Mouse (Mus musculus) heart, postnatal 10 days (tissue): ENCODE measurements around the gene Eef1akmt4. TPM values are rescaled to one million over a fixed set of nuclear protein-coding genes. Genes with fewer than 3 reads are reported as not detected.

ENCODE experiments used
- DNase-seq, 2 experiments: peaks; one replicate each; pipeline ENCODE4 v3.0.0; 2021
- intact Hi-C: fragments of 180-260 bp; cut with DNase I; formaldehyde crosslinking; loops from one replicate; pipeline ENCODE4 v1.15.1; 2025
- total RNA-seq, 2 experiments: library from RNA; stranded (reverse); gene quantifications; 2 replicates each; pipeline ENCODE4 v1.2.3; 2021

The Eef1akmt4 gene
- 1 to 10 TPM; 5.1 to 5.3 TPM for total RNA-seq

DNA sequence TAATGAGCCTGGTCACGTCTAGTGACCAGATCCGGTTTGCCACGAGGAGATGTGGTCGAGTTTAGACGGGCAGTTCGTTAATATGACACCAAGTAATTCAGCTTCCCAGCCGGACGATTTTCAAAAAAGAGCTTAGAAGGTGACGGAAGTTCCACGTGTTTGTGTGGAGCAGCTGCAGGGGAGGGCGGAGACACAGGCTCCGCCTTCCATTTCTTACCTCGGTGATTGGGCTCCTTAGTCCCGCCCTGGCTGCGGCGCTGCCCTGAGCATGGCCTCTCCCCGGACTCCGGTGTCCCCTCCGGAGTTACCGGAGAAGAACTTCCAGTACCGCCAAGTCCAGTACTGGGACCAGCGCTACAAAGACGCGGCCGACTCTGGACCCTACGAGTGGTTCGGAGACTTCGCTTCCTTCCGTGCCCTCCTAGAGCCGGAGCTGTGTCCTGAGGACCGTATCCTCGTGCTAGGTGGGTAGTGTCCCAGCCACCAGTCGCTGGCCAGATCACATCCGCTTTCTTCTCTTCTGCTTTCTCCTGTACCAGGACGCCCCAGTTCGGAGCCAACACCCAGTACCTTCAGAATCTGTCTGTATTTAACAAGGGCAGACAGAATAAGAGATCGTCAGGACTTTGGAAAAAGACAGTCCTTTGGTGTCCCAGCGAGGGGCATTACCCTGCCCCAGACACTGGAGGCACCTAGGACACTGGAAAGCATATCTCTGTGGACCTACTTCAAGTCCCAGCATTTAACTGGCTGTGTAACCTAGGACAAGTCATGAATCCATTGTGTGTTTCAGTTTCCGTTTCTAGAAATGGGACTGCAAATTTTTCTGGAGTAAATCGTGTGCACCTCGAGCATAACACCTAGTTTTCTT is at the start of gene Eef1akmt4, which contains the start of the genes Gm49333 and Alg3:
Gene Eef1akmt4, plus strand, starts transcription at position 237 of the 871 bp plus-strand sequence.
Gene Gm49333, plus strand, starts transcription at position 254 of the 871 bp plus-strand sequence.
Gene Alg3, minus strand, starts transcription at position 379 of the 871 bp plus-strand sequence.
- intact Hi-C loops: loop anchor here (5.0 kb wide), 3 partner anchors 41 to 94 kb away; partner anchors contain the start of genes Ap2m1, Dvl3 and Psmd2
- DNase-seq: peak; percentile 90

- no peak for DNase-seq
- intact Hi-C loops: no loop called here
These were observed 46.3 kb upstream of the Eef1akmt4 start for GRCm38 (mm10) chr16:20565075-20565474.

DNA sequence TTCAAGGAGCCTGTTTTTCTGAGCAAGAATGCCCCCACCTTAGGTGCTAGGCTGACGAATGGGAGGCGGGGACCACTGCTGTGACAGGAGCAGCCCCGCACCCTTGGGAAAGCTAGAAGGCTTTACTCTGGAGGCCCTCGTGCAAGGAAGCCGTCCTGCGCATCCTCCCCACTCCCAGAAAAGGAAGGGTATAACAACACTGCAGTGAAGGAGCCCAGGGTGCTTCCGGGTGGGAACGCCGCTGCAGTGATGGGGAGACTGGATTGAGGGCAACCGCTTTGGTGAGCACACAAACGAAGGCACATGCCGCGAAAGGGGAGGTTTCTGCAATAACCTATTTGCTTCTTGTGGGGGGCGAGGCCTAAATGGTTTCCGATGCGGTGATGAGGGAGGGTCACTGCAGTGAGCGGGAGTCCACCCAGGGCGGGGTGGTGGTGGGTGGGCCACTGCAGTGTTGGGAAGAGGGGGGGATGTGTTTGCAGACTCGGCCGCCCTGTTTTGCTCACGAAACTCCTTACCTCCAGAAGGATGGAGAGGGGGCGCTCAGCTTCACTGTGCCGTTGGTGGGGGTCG is 21.9 kb upstream of the Eef1akmt4 start, which contains the start of gene Vwa5b2:
Gene Vwa5b2, plus strand, starts transcription at position 106 of the 573 bp plus-strand sequence.
- no peak for DNase-seq
- intact Hi-C loops: loop anchor here (5.0 kb wide), 1 partner anchor 53 kb away; no protein-coding TSS in a partner anchor

DNA sequence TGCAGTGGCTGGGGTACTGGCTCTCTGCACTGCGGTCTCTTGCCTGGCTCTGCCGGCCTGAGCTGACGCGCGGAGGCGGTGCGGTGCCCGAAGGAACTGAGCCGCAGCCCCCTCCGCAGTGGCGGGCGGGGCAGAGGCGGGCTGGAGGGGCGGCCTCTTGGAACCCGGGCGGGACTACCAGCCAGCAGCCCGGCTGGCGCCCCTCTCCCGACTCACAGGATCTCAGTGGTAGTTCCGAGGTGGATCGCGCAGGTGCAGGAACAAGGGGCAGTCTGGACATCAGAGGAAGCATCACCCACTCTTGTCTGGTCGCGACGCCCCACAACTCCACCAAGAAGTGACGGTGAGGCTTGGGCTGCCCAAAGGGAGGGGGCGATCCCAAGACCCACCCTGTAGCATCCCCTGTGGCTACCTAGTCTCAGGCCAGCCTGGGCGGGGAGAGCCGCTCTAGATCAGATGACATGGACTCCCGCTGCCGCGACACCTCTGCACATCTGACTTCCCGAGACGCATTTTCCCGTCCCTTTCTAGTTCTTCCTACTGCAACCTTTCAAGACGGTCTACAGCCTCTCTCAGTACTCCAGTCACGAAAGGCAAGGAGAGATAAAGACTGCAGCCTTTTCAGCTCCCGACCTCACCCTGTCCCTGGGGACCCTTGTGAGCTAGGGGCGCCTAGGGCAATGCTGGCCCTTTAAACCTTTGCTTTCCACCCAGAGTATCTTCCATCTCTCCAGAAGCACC is 21.3 kb upstream of the Eef1akmt4 start:
- peak; percentile 10 to 16 for DNase-seq
- intact Hi-C loops: loop anchor here (5.0 kb wide), 1 partner anchor 52 kb away; no protein-coding TSS in a partner anchor

DNA sequence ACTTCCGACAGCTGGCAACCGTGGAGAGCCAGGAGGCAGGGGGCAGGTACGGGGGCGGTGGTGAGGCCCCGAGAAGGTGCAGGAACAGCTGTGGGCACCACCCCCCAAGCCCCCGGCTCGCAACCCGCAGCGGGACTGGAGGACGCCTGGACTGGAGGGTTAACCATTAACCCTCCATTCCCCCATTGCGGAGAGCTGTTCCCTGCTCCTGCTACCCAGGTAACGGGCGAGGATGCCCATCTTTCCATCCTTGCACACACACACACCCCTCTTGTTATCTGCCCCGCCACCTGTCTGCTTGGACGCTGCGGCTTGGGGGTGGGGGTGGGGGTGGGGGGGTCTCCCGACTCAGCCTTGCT is 20.7 kb upstream of the Eef1akmt4 start:
- DNase-seq: no peak
- intact Hi-C loops: no loop called here

GRCm38 (mm10) chr16:20591076-20591705 is 20.2 kb upstream of the Eef1akmt4 start:
- intact Hi-C loops: no loop called here
- peak in 1 of 2 experiments; percentile 11 for DNase-seq

DNA sequence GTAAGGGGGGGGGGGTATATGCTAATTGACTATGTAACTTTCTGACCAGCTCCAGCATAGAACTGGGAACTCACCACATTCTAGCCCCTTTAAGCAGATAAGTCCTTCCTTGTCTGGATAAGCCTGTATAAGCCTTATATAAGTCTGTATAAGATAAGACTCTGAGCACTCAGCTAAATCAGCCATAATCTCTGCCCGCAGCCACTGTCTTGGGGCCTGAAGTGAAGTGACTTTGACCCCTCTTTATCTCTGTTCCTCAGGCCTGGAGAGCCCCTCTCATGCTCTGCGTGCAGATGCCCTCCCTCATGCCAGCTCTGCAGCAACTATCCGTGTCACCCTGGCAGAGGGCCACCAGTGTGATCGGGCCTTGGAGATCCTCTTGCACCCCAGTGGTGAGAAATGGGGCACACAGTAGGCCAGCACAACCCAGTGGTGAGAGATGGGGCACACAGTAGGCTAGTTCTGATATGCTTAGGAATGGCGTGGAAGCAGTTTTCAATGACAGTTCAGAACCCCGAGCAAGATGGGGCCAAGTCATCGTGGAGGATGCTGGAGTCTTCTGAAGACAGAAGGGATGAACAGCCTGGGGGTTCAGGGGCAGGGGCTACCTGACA is 16.2 kb upstream of the Eef1akmt4 start:
- intact Hi-C loops: no loop called here
- DNase-seq: no peak

GRCm38 (mm10) chr16:20595737-20596136 is 15.7 kb upstream of the Eef1akmt4 start:
- intact Hi-C loops: no loop called here
- DNase-seq: no peak

DNA sequence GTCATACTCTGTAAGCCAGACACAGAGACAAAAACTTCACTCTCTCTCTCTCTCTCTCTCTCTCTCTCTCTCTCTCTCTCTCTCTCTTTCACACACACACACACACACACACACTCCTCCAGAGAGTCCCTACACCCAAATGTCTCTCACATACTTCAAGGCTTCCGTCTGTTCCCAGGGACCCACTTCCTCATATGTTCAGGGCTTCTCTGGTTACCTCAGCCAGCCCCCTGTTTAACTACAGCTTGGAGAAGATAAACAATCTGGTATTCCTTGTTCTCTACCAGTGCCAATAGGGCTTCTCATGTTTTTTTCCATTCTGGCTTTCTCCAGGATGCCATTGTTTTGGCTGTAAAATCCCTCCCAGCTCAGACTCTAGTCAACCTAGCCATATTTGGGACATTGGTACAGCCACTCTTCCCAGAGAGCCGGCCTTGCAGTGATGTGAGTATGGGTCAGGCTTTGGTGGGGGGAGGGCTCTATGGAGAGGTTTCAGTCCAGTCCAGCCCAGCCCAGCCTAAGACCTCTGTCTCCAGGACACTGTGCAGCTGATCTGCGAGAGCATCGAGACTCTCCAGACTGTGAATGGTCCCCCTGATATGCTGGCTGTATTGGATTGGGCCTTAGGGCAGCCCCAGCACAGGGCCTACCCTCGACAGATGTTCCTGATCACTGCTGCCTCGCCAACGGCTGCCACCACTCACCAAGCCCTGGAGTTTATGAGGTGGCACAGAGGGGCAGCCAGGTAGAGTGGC is 14.5 kb upstream of the Eef1akmt4 start:
- intact Hi-C loops: no loop called here
- no peak for DNase-seq

DNA sequence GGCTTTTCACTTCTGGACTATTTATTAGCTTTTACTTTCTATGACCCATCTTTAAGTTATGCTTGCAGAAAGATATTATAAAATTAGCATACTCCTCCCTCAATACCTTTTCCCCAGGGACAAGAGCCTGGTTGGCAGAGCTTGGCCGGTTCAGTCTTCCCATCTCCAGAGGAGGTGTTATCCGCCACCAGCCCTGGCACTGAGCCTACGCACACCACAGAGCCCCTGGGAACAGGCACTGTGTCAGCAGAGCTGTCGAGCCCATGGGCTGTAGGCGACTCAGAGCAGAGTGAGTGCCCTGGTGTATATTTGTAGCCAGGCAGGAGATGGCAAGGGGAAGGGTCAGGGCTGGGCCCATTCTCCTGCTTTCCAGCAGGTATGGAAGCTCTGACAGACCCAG is 10.9 kb upstream of the Eef1akmt4 start:
- no peak for DNase-seq
- intact Hi-C loops: no loop called here

DNA sequence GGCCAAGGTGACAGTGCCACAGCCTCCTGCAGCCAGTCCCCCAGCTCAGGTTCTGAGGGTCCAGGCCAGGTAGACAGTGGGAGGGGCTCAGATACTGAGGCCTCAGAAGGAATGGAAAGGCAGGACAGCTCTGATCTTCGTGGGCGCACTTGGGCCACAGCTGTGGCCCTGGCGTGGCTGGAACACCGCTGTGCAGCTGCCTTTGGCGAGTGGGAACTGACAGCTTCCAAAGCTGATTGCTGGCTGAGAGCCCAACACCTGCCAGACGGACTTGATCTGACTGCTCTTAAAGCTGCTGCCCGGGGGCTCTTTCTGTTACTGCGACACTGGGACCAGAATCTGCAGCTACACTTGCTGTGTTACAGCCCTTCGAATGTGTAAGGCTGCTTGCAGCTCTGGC is 6.7 kb upstream of the Eef1akmt4 start:
- intact Hi-C loops: no loop called here
- DNase-seq: no peak

- intact Hi-C loops: loop anchor here (5.0 kb wide), 3 partner anchors 42 to 93 kb away; partner anchors contain the start of genes Ap2m1, Dvl3 and Psmd2
- peak; percentile 87 to 88 for DNase-seq
These were observed 664 bp upstream of the Eef1akmt4 start for GRCm38 (mm10) chr16:20610501-20611356.

DNA sequence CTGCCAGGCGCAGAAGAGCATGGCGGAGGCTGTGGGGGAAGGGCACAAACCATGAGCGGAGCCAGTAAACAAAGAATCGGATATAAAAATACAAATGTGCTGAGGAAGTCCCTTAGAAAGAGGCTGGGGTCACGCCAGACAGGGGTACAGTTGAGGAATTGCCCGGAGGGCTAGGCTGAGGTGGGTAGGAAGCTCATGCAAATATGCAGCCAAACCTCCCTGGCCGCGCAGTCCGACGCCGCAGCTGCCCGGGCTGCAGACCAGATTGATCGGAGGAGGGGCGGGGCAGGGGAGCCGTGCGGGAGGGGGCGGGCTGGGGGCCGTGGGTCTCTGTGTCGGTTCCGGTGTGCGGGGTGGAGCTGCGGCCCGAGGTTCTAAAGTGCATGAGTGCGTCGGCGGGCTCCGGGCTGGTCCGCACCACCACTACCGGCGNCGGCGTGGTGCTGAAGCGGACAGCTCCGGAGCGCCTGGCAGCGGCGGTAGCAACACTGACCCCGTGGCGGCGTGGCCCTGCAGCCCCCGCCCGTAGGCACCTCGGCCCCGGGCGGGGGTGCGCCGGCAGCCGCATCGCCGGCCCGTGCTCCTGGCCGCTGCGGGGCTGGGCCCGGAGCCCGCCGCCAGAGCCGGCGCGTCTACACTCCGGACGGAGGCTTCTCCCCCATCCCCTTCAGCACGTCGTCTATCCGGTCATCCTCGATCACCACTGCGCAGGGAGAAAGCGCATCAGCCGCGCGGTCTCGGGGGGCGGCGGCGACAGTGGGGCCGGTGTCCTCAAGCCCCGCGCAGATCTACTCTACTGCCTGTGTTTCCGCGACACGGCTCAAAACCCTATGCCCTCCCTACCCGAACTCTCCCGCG is 8.4 kb downstream of the Eef1akmt4 start:
- peak; percentile 43 to 45 for DNase-seq
- intact Hi-C loops: loop anchor here (5.0 kb wide), 1 partner anchor 122 kb away; the partner anchor contains the start of gene Eif2b5

GRCm38 (mm10) chr16:20620399-20620735 is 9.0 kb downstream of the Eef1akmt4 start:
- intact Hi-C loops: loop anchor here (5.0 kb wide), 1 partner anchor 123 kb away; the partner anchor contains the start of gene Eif2b5
- DNase-seq: peak; percentile 4 to 9

DNA sequence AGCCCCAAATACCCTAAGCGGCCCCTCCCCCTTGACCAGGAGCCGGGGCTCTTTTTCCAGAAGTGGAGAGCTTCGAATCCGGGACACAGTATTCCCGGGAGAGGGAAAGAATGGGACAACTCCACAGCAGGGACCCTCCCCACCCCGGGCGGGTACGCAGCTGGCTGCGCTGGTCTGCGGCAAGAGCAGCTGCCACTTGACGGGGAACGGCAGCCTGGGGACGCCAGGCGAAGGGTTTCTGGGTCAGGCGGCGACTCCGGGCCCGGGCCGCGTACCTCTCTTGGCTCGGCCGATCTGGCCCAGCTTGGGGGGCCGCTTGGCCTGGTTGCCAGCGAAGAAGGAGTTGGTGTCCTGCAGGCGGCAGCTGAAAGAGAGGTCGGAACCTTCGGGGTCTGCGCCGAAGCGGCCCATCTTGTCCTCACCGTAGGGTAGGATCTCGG is 9.4 kb downstream of the Eef1akmt4 start:
- peak; percentile 38 to 41 for DNase-seq
- intact Hi-C loops: loop anchor here (5.0 kb wide), 1 partner anchor 123 kb away; the partner anchor contains the start of gene Eif2b5

DNA sequence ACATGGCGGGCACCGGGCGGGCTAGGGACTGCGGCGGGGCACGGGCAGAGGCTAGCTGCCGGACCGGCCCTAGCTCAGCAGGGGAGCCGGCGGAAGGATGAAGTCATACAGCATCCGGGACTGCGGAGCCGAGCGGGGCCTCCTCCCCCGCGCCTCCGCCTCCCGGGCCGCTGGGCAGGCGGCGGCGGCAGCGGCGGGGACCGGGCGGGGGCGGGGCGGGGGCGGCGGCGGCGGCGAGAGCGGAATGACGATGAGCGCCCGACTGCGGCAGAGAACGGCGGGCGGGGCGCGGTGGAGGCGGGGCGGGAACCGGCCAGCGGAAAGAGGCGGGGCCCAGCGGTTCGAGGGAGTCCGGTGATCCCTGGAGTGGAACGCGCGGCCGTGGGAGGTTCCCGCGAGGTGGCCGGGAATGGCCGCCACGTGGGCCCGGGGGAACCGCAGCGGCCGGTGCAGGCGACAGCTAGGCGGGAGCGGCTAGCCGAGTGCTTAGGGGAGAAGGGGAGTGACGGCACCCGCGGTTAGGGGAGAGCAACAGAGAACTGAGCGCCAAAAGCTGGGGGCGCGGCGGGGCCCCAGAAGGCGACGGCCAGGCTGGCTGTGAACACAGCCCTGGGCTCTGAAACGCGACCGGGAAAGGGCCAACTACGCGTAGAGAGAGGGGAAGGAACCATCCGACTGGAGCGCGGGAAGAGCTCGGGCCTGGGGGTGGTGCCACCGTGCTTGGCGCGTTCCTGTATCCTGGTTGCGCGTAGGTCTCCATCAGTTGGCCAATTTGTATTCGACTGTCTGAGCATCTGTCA is 10.0 kb downstream of the Eef1akmt4 start, which contains the start of gene Camk2n2:
Gene Camk2n2, minus strand, starts transcription at position 97 of the 800 bp plus-strand sequence.
- DNase-seq: peak; percentile 53 to 55
- intact Hi-C loops: loop anchor here (5.0 kb wide), 1 partner anchor 124 kb away; the partner anchor contains the start of gene Eif2b5
